Mouse (Mus musculus): Measurements from ENCODE around the gene Btbd10.

GRCm38 (mm10) chr7:113278493-113278892 lies 90.7 kb downstream of the Btbd10 start:
- no peak for TF ChIP-seq GATA1 (IDR thresholded peaks at IDR 0.05; ENCODE audit: borderline replicate concordance, low read length)
- no peak for TF ChIP-seq FLI1 (IDR thresholded peaks at IDR 0.05; ENCODE audit: low read length)
